Mouse (Mus musculus) kidney, embryonic 16.5 days (tissue): Measurements from ENCODE around the gene Arf3. TPM values are rescaled to one million over a fixed set of nuclear protein-coding genes. Genes with fewer than 3 reads are reported as not detected.
A peak's percentile ranks its signal among the peaks of the same experiment; 100 is the strongest.

Experiments
- ATAC-seq: fragments of 200-750 bp; cut with Nextera tagmentation; 2 replicates; pipeline ENCODE4 v1.8.0; 2017; ENCODE audit warnings: moderate TSS enrichment; ENCODE audit not compliant: low FRiP score, low TSS enrichment
- H3K27ac ChIP-seq: fragments of 300-500 bp; sonication (generic); 2 replicates; pipeline ENCODE4 v1.5.1; 2014; ENCODE audit warnings: low read length
- H3K27me3 ChIP-seq: fragments of 300-500 bp; sonication (generic); 2 replicates; pipeline ENCODE4 v1.6.1; 2014; ENCODE audit warnings: low read length, control low read depth, mixed read lengths; ENCODE audit not compliant: insufficient read depth
- H3K36me3 ChIP-seq: fragments of 300-500 bp; sonication (generic); 2 replicates; pipeline ENCODE4 v1.6.1; 2014; ENCODE audit warnings: low read length, control low read depth, mixed read lengths; ENCODE audit not compliant: insufficient read depth
- H3K4me1 ChIP-seq: fragments of 300-500 bp; sonication (generic); 2 replicates; pipeline ENCODE4 v1.6.1; 2014; ENCODE audit warnings: low read length, control low read depth, mixed read lengths; ENCODE audit not compliant: insufficient read depth
- H3K4me2 ChIP-seq: fragments of 300-500 bp; sonication (generic); replicated peaks from 2 replicates; pipeline ENCODE4 v1.6.1; 2014; ENCODE audit warnings: low read depth, low read length
- H3K4me3 ChIP-seq: fragments of 300-500 bp; sonication (generic); 2 replicates; pipeline ENCODE4 v1.5.1; 2014; ENCODE audit warnings: mild to moderate bottlenecking, low read length
- H3K9ac ChIP-seq: fragments of 300-500 bp; sonication (generic); replicated peaks from 2 replicates; pipeline ENCODE4 v1.6.1; 2014; ENCODE audit warnings: low read length
- H3K9me3 ChIP-seq: fragments of 300-500 bp; sonication (generic); 2 replicates; pipeline ENCODE4 v1.6.1; 2016; ENCODE audit warnings: low read length, control low read depth
- WGBS: fragments of 180-500 bp; shearing (Covaris S2); extraction: QIAGEN DNeasy Blood & Tissue Kit; methylation state at CpG from one replicate; pipeline ENCODE4 v1.1.7; 2014; 5-methylcytosine and 5-hydroxymethylcytosine counted together
- polyA plus RNA-seq: library from polyadenylated mRNA; unstranded; fragments of >200 nt; fragmentation: Nextera tagmentation; extraction: Ambion mirVana; gene quantifications from 2 replicates; pipeline ENCODE4 v1.2.1, GENCODE M21; 2015

Gene Arf3
- polyA plus RNA-seq, 1 experiment from 2014 or later = 56.3 TPM

GRCm38 (mm10) chr15:98740219-98740618, 22.8 kb downstream of the Arf3 start:
- WGBS = 92% methylated on average over 8 of the region's 8 CpGs
- H3K4me1 ChIP-seq = no peaks in the 10 kb centered on the region
- H3K9me3 ChIP-seq = no peaks in the 10 kb centered on the region
- H3K36me3 ChIP-seq = peaks cover 51% of the 10 kb centered on the region
- ATAC-seq = no peak
- no peaks in the 10 kb centered on the region for H3K27me3 ChIP-seq
- H3K4me3 ChIP-seq = no peak overlapping the region
- H3K4me2 ChIP-seq = no peak overlapping the region
- H3K9ac ChIP-seq = no peak overlapping the region
- H3K27ac ChIP-seq = no peak overlapping the region

- ATAC-seq = no peak
- no peaks in the 10 kb centered on the region for H3K4me1 ChIP-seq
- no peaks in the 10 kb centered on the region for H3K27me3 ChIP-seq
- H3K27ac ChIP-seq = no peak overlapping the region
- H3K9ac ChIP-seq = no peak overlapping the region
- no peak overlapping the region for H3K4me2 ChIP-seq
- no peak overlapping the region for H3K4me3 ChIP-seq
- H3K36me3 ChIP-seq = peaks cover 52% of the 10 kb centered on the region
- no peaks in the 10 kb centered on the region for H3K9me3 ChIP-seq
- 73% methylated on average over 4 of the region's 4 CpGs for WGBS
Observed at GRCm38 (mm10) chr15:98738796-98739195, 24.2 kb downstream of the Arf3 start.

GRCm38 (mm10) chr15:98737881-98738280, 25.1 kb downstream of the Arf3 start:
- Histone ChIP-seq H3K27ac (no peak overlapping the region), H3K36me3 (peaks cover 52% of the 10 kb centered on the region), H3K9me3 (no peaks in the 10 kb centered on the region), H3K4me3 (no peak overlapping the region), H3K4me2 (no peak overlapping the region), H3K4me1 (peaks cover 5% of the 10 kb centered on the region; the same call in 1 of the 2 replicates), H3K27me3 (no peaks in the 10 kb centered on the region), H3K9ac (no peak overlapping the region)
- no peak for ATAC-seq

- Histone ChIP-seq H3K4me3 (no peak overlapping the region), H3K4me2 (no peak overlapping the region), H3K9ac (no peak overlapping the region), H3K4me1 (peaks cover 5% of the 10 kb centered on the region; the same call in 1 of the 2 replicates), H3K36me3 (peaks cover 48% of the 10 kb centered on the region), H3K27ac (no peak overlapping the region), H3K9me3 (no peaks in the 10 kb centered on the region), H3K27me3 (no peaks in the 10 kb centered on the region)
- ATAC-seq = no peak
- WGBS = 88% methylated on average over 10 of the region's 10 CpGs
Observed at GRCm38 (mm10) chr15:98736521-98736920, 26.5 kb downstream of the Arf3 start.

GRCm38 (mm10) chr15:98733976-98734566, 28.9 kb downstream of the Arf3 start:
- H3K4me2 ChIP-seq = no peak overlapping the region
- no peak overlapping the region for H3K4me3 ChIP-seq
- ATAC-seq = no peak; the same call in 1 of the 2 replicates
- H3K4me1 ChIP-seq = peaks cover 9% of the 10 kb centered on the region; the same call in 1 of the 2 replicates
- 0 out of 2 replicates have a peak overlapping the region, but pooled peaks have one; percentile 20 for H3K27ac ChIP-seq
- no peaks in the 10 kb centered on the region for H3K9me3 ChIP-seq
- peaks cover 25% of the 10 kb centered on the region for H3K36me3 ChIP-seq
- H3K9ac ChIP-seq = no peak overlapping the region
- H3K27me3 ChIP-seq = no peaks in the 10 kb centered on the region
- WGBS = 72% methylated on average over 5 of the region's 5 CpGs

- no peaks in the 10 kb centered on the region for H3K9me3 ChIP-seq
- 62% methylated on average over 6 of the region's 6 CpGs for WGBS
- ATAC-seq = no peak
- H3K36me3 ChIP-seq = peaks cover 19% of the 10 kb centered on the region
- H3K27ac ChIP-seq = no peak overlapping the region
- H3K9ac ChIP-seq = no peak overlapping the region
- no peaks in the 10 kb centered on the region for H3K27me3 ChIP-seq
- H3K4me3 ChIP-seq = no peak overlapping the region
- peaks cover 9% of the 10 kb centered on the region; the same call in 1 of the 2 replicates for H3K4me1 ChIP-seq
- no peak overlapping the region for H3K4me2 ChIP-seq
Observed at GRCm38 (mm10) chr15:98733370-98733769, 29.6 kb downstream of the Arf3 start.

- Histone ChIP-seq H3K9ac (no peak overlapping the region), H3K4me1 (peaks cover 13% of the 10 kb centered on the region), H3K9me3 (no peaks in the 10 kb centered on the region), H3K27me3 (no peaks in the 10 kb centered on the region), H3K36me3 (peaks cover 15% of the 10 kb centered on the region), H3K4me2 (no peak overlapping the region), H3K4me3 (no peak overlapping the region), H3K27ac (no peak overlapping the region)
- no peak for ATAC-seq
- WGBS = 53% methylated on average over 8 of the region's 8 CpGs
Observed at GRCm38 (mm10) chr15:98732006-98732531, 30.9 kb downstream of the Arf3 start.

- H3K27me3 ChIP-seq = no peaks in the 10 kb centered on the region
- peaks cover 17% of the 10 kb centered on the region for H3K4me1 ChIP-seq
- no peak overlapping the region for H3K4me2 ChIP-seq
- WGBS = 77% methylated on average over 6 of the region's 6 CpGs
- no peak overlapping the region for H3K27ac ChIP-seq
- no peak overlapping the region for H3K9ac ChIP-seq
- H3K36me3 ChIP-seq = peaks cover 4% of the 10 kb centered on the region; the same call in 1 of the 2 replicates
- no peak overlapping the region for H3K4me3 ChIP-seq
- no peaks in the 10 kb centered on the region for H3K9me3 ChIP-seq
- ATAC-seq = no peak
Observed at GRCm38 (mm10) chr15:98730790-98731189, 32.2 kb downstream of the Arf3 start.

- 38% methylated on average over 7 of the region's 7 CpGs for WGBS
- H3K9me3 ChIP-seq = no peaks in the 10 kb centered on the region
- no peak for ATAC-seq
Observed at GRCm38 (mm10) chr15:98729791-98730545, 33.0 kb downstream of the Arf3 start.

GRCm38 (mm10) chr15:98728366-98728765, 34.6 kb downstream of the Arf3 start:
- H3K4me2 ChIP-seq = peak overlapping the region; percentile 84
- H3K27ac ChIP-seq = no peak overlapping the region
- no peaks in the 10 kb centered on the region for H3K36me3 ChIP-seq
- no peaks in the 10 kb centered on the region for H3K9me3 ChIP-seq
- ATAC-seq = 0 out of 2 replicates have a peak, but pooled peaks have one; percentile 0
- H3K9ac ChIP-seq = no peak overlapping the region
- H3K4me3 ChIP-seq = peak overlapping the region; percentile 59; the same call in 1 of the 2 replicates
- H3K4me1 ChIP-seq = peaks cover 29% of the 10 kb centered on the region
- no peaks in the 10 kb centered on the region for H3K27me3 ChIP-seq
- WGBS = 16% methylated on average over 9 of the region's 9 CpGs

More at GRCm38 (mm10) chr15:98729791-98730545, 33.0 kb downstream of the Arf3 start:
- Histone ChIP-seq H3K27me3 (no peaks in the 10 kb centered on the region), H3K27ac (no peak overlapping the region), H3K4me3 (no peak overlapping the region), H3K4me2 (no peak overlapping the region), H3K36me3 (no peaks in the 10 kb centered on the region), H3K9ac (no peak overlapping the region), H3K4me1 (peaks cover 17% of the 10 kb centered on the region)
